Mouse (Mus musculus): Measurements from ENCODE around the gene Mfsd8.

DNA sequence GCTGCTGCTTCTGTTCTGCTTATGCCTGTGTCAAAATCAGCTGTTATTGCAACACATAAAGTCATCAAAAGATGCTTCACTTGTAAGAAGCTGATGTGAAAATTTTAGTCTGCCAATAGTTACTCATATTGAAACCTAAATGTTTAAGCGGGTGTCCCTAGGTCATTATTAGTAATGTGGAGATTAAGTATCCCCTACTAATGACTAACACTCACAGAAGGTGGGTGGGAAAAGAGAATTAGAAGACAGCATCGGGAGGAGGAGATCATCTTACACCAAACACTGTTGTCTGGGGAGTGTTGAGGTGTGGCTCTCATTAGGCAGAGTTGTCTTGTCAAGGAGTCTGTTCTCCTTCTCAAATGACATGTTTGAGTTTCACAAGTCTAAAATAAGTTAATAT lies 39.8 kb downstream of the Mfsd8 start:
- no peak for TF ChIP-seq CTCF (conservative IDR thresholded peaks at IDR 0.05; ENCODE audit: low read length)
- TF ChIP-seq POU5F1 (IDR thresholded peaks at IDR 0.05; ENCODE audit: borderline replicate concordance, low read length) = no peak
